Mouse (Mus musculus) cerebellum, postnatal 4 days (tissue): ENCODE measurements around the gene Krt77.

Experiments used
- DNase-seq, 2 experiments: peaks; one replicate each; pipeline ENCODE4 v3.0.0; 2022; ENCODE audit warnings: low spot score in 2 of 2, mixed read lengths in 1 of 2

Krt77 gene

DNA sequence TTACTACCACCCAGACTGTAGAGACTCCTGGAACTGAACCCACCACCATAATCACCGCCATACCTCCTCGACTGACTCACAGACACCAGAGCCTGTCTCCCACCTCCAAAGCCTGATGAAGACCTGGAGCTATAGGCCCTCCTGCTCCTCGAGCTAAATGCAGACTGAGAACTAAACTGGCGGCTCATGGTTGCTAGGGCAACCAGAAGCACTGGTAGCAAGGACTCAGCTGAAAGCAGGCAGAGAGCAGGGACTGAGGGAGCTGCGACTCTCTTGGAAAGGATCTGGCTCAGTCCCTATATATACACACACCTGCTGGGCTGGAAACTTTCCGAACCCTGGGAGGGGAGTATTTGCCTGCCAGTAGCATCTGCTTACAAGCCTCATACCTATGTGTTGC, at the start of gene Krt77:
Krt77 (minus strand) TSS at position 275 of the 400 bp plus-strand sequence.
- no peak for DNase-seq

DNA sequence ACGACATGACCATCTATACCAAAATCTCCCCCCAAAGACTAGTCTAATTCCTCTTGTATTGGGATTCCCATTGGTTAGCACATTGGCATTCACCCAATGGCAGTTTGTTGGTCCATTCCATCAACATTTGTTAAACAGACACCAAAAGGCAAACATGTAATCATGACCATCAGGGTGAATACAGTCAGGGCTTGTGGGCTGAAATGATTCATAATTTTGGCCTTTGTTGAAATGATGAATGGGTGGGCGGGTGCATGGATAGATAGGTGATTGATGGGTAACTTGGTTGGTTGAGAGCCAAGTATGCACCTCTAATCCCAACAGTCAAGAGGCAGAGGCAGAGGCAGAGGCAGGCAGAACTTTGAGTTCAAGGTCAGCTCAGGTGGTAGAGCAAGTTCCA, 46.6 kb upstream of the Krt77 start:
- DNase-seq = no peak

DNA sequence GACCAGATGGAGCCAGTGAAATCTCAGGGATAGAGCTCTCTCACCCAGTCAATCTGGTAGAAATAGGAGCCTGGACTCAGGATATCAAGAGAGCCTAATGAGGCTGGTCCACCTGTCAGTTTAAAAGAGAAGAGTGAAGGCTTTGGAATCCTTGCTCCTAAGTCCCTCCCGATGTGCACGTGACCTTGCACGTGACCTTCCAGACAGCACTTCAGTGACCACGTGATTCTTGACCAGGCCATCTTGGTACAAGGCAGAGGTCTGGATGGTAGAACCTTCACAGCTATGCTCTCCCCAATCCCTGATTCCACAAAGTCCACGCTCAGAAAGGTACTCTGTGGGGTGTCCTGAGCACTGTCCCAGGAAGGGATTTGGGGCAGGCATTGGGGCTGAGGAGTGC, 35.3 kb upstream of the Krt77 start:
- no peak for DNase-seq

DNA sequence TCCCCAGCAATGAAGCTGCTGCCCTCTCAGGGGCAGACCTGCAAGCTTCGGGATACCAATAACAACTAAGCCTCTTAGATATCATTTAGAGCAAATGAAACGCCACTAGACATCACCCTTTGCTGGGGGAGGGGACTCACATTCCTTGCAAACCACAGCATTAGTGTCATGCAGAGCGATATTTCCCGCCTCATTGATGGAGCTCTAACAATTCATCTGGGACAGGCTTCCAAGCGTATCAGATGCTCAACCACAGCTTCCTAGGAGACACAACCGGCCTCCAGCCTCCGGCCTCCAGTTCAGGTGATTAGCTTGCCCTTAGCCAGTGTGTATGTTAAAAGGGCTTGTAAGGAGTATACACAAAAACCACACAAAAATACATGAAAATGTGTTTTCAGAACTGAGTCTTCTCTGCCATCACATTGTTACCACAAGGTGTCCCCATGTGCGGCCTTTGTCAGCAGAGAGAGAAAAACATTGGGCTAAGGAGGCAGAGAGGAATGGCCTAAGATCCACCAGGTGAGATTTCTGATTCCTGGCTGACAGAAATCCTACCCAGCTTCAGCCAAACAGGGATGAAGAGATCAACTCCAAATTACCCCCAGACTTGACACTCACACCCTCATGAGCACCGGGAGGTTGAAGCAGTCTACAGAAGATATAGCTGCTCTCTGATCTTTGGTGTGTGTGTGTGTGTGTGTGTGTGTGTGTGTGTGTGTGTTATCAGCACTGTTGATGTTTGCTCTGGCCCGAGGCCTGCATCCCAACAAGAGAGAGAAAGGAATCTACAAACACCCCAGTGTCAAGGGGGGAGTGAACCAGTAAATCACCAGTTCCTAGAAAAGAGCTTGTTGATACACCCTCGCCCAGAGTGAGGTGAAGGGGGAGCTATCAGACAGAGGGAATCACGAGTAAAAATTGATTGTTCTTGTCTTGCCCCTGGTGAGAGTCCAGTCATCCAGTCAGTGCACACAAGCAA, 33.0 kb upstream of the Krt77 start:
- DNase-seq = no peak

DNA sequence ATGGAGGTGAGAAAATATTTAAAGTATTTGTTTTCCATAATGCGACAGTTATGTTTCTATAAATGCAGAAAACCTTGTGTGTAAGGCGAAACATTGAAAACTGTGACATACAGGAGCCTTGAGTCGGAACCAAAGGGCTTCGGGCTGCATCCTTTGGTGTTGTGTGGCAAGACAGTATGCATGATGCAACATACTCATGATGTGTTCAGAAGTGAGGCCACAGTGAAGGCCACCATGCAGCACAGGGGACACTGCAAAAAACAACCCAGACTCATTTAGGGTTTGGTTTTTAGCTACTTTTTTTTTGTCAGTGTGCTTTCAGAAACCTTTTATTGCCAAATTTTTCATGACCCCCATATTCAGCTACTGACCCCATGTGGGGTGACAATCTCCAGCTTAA, 25.7 kb upstream of the Krt77 start:
- DNase-seq = no peak

DNA sequence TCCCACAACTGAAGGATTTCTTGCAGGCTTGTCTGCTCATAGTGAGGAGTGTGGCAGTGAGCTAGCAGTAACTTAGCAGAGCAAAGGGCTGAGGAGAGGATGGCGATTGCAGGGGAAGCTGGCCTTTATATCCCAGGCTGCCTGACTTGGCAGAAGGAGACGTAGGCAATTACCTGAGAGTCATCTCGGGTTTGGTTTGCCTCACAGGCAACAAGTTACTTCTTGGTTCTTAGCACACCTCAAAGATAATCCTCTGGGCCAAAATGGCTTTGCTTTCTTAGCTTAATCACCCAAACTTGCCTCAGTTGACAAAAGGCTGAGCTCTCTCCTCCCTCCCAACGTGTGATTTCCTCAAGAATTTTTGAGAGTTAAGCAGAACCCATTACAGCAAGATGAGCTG, 23.3 kb upstream of the Krt77 start, which contains the start of gene Krt76:
Krt76 (minus strand) TSS at position 101 of the 400 bp plus-strand sequence.
- no peak for DNase-seq

DNA sequence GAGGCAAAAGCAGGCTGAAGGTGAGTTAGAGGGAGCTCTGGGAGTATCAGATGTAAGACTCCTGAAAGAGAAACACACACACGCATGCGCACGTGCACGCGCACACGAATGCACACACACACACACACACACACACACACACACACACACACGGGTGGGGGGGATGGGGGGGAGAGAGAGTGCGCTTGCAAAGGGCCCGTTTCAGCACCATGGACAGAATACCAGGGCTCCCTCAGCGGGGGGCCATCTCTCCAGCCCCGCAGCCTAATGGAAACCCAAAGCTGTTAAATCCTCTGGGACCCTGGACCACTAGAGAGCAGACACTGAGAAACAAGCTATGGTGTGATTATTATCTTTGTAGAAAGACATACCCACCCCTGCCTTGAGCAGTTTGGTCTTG, 10.3 kb upstream of the Krt77 start:
- DNase-seq = no peak

DNA sequence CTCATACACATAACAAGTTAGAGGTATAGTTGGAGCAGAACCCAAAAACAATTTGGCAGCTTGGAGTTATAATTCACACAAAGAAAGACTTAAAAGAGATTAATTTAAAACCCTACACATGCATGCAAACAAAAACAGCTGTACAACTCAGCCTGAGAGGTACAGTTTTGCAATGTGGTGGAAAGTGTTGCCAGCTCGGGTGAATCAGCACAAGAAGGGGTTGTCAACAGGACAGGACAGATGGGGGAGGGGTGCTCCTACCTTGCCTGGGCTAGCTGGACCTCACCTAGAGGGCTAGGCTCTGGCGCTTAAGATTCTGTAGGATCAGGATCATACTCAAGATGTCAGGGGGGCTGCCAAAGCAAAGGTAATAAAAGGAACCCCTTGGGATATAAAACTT, 8.5 kb upstream of the Krt77 start:
- no peak for DNase-seq

DNA sequence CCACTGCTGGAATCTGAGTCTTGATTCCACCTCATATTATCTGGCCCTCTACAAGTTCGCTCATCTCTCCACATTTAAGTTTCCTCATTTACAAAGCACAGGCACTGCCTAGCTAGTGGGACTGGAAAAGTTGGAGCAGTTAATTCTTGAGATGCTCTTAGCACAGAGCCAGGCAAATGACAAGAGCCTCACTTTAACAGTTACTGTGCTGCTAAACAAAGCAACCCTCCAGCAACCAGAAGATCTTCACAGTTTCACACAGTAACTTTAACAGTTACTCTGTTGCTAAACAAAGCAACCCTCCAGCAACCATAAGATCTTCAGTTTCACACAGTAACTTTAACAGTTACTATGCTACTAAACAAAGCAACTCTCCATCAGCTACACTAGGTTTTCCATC, 4.9 kb upstream of the Krt77 start:
- DNase-seq = no peak

DNA sequence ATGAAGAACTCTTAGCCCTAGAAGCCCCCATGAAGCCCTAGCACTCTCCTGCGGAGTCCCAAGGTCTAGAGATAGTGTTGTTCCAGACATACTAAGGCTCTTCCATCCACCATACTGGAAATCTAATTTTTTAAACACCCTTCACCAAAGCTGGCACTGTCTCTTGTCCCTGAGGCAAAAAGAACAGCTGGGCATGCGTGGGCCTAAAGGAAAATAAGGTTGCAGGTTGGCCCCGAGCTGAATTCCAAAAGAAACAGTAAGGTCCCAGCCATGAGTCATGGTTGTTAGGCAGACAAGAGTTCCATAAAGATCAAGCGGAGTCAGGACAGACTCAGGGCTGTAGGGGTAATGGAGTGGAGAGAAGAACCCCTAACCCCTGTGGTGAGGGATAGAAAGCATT, 3.7 kb upstream of the Krt77 start:
- no peak for DNase-seq

DNA sequence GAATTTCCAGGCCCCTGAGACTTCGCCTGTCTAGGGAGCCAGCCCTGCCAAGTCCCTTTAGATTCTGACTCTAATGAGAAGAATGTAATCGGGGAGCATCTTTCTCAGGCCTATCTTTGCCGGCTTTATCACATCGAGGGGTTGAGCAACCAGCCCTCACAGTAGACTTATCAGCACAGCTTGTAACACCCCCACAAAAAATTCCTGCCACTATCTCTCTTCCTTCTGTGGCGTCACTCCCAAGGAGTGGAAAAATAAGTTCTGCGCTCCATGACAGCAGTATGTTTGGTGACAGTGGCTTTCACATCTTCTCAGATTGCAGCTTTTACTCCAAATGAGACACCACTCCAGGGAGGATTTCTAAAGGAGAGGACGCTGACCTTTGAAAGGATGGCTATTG, 2.8 kb downstream of the Krt77 start:
- DNase-seq = no peak

DNA sequence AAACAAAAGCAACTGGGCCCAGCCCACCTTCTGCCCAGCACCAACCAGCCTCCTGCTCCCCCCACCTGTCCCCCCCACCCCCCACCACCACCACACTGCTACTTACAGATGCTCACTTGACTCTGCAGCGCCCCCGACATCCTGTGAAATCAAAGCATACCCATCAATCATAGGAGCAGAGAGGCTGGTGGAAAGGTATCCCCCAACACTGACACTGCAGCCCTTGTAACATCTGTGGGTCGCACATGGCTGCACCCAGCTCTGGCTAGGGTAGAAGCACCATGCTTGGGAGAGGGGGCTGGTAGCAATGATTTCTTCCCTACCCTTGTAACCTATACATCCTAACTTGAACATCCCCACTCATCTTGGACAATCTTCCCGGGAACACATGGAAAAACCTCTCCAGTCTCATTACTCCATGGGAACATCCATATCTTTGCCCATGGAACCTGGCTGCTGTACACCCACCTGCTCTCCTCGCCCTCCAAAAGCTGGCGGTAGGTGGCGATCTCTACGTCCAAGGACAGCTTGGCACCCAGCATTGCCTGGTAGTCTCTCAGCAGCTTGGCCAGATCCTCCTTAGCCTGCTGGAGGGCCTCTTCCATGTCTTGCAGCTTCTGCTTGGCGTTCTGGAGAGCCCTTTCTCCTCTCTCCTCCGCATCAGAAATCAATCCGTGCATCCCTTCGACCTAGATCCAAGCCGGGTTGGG, 8.9 kb downstream of the Krt77 start:
- DNase-seq = peak in 1 of 2 experiments; percentile 24

DNA sequence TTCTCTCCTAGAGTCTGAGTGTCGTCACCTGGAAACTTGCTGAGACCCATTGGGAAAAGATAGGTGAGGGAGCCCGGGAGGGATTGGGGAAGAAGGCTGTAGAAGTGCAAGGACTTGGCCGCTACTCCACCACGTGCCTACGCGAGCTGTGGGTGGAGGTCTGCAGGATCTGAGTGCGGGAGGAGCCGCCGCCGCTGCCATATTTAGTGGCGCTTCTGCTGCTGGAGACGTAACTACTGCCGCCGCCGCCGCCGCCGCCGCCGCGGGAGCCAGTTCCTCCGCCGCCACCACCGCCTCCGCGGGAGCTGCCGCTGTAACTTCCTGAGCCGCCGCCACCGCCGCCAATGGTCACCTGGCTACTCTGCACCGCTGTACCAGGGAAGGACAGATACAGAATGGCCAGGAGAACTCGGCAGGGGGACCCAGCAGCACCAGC, 9.8 kb downstream of the Krt77 start:
- peak in 1 of 2 experiments; percentile 25 for DNase-seq

DNA sequence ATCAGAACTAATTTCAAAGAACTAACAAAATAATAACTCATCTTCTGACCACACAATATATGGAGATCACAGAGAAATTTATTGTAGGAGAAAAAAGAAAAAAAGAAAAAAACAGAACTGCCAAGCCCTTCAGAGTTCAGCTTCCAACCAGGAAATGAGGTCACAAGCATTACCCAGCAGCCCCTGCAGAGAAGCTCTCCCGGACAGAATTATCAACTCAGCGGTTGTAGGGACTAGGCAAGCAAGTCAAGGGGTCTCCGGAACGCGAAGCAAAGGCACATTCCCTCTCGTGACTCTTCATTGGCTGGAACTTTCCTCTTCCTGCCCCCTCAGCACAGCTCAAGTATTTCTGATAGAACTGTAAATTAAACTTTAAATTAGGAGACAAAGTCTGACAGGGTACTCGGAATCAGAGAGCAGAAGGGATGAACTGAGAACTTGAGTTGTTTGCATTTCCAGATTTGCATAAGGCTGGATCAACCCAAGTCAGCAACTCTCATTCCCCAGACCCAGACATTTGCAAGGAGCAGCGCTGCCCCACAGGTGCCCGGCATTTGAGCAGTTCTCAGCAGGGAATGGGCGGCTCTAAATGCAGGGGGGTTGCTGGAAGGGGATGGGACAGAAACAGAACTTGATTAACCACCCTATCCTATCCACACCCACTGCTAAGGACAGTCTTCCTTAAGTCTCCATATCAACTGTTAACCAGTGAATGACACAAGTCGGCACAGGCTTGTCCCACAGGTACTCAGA, 10.7 kb downstream of the Krt77 start:
- DNase-seq = no peak

DNA sequence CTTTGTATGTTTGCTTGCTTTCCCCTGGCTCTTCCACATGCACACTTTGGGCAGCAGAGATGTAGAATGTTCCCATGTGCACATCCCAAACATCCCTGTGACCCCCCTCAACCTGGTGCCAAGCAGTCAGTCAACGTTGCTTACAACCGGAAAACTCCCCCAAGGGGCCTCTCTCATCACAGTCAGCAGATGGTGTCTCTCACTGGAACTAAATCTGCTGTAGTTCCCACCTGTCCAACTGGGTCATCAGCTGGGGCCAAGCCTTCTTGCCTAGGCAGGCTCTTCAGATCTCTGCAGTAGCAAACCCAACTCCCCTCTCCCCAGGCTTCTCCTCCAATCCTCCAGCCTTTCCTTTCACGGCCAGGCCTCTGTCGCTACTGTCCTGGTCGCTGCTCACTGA, 12.8 kb downstream of the Krt77 start:
- DNase-seq = no peak

DNA sequence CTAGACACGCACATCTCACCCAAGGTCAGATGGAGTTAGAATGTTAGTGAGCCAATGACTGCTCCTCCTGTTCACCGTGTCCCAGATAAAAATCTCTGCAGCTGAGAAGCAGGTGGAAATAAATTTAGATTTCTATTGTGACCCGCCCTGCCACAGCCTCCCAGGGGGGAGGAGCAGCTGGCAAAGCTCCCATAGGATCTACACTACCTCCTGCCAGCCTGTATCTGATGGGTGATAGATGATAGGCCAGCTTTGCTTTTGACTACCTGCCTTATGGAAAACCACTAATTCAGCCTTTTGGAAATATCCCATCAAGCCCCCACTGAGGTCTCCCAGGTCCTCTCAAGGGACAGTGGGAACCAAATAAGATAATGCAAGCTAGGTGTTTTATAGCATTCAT, 13.8 kb downstream of the Krt77 start:
- DNase-seq = no peak

DNA sequence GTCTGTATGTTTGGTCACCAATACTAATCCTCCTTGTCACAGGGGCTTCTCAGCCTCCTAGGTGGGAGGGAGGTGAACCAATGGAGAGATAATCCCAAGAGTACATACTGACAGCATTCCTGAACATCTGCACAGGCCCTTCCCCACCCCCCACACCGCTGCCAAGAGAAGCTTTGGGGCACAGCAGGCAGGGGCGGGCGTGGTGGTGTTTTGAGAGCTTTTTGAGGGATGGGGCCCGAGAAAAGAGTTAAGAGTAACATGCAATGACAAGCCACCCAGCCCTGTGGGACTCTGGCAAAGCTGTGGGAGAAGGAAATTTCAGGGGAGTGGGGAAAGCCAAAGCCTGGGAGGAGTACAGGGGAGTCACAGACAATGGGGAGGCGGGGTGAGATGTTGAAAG, 15.2 kb downstream of the Krt77 start:
- DNase-seq = no peak

DNA sequence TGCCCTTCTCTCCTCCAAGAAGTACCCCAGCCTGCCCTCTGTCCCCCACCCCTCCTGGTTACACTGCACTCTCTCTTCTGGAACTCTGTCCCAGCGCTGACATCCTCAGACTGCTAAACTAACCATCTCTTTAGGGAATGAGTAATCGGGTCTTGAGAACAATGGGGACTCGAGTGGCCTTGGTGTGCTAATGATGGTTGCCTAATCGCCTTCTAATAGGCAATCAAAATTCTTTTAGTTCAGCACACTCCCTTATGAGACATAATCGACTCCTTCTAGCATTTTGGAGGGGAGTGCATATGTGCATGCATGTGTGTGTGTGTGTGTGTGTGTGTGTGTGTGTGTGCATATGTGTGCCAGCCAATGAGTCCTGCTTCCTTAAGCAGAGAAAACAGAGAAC, 16.9 kb downstream of the Krt77 start:
- DNase-seq = no peak

DNA sequence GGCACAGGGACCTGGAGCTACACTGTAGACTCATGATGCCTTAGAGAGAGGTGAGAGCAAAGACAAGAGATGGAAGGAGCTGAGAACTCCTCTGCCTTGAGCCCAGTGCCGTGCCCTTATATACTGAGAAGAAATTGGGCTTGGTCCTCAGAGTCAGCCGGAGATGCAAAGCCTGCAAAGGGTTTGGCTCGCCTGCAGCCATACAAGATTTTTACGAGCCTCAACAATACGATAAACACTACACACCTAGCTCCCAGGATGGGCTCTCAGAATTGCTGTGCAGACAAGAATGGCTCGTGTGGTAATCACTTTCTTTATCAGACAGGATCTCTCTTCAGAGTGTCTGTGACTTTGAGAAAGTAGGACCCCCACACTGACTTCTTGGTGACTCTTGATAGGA, 18.8 kb downstream of the Krt77 start, which contains the start of gene Krt1:
Krt1 (minus strand) TSS at position 101 of the 400 bp plus-strand sequence.
- no peak for DNase-seq

DNA sequence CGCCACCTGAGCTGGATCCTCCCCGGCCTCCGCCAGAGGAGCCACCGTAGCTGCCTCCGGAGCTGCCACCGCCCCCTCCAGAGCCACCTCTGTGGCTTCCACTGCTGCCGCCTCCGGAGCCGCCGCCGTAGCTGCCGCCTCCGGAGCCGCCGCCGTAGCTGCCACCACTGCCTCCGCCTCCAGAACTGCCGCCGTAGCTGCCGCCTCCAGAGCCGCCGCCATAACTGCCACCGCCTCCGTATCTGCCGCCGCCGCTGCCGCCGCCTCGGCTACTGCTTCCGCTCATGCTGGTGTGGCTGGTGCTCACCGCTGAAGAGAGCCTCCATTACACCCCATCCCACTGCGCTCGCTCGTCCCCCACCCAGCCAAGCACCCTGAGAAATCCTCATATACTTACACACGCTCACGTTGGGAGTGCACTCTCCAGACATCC, 23.5 kb downstream of the Krt77 start:
- peak in 1 of 2 experiments; percentile 47 for DNase-seq

DNA sequence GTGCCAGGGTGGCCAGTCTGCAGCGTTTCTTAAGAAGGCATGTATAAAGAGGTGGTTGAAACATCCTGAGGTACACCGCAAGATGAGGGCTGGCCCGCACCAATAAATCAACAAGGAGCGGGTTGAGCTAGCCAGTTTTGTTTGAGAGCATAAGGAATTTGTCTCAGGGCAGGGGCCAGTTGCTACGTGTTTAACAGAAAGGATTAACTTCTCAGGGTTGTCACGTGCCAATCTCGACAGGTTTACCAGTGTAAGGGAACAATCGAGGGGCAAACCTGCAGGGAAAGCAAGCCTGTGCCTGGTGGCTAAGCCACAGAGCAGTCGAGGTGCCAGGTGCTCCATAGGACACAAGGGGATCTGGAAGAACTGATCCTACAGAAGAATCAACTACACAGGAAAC, 26.3 kb downstream of the Krt77 start:
- DNase-seq = no peak

DNA sequence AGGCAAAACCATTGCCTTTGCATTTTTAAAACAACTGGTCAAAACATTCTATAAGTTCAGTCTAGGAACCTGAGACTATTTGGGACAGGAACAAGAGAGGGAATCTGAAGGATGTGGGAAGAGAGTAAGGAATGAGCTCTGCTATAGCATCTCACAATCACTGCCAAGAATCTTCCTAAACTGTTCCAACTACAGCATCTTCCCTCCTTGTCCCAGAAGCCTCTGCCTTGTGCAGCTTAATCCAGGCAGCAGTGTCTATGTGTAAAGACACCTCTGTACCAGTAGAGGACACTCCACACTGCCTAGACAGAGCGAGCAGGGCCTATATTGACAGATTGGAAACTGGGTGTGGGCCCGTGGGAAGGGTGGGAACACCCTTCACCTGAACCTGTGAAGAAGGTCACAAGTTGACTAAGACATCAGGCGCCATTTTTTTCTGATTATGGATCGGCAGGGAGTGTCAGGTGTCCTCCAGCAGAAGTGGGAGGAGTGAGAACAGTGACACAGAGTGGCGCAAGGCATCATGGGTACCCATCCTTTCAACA, 34.6 kb downstream of the Krt77 start:
- no peak for DNase-seq
